Mouse (Mus musculus) spleen, adult 2 months (tissue): Measurements from ENCODE around the gene Cct4.

Source experiments
- CTCF ChIP-seq: fragments of 200-500 bp; IDR thresholded peaks from 2 replicates; pipeline ENCODE4 v1.5.1; 2011; ENCODE audit warnings: mild to moderate bottlenecking, inconsistent platforms; ENCODE audit not compliant: insufficient read depth, insufficient read length, insufficient replicate concordance; ENCODE audit errors: extremely low read depth
- POLR2A ChIP-seq: fragments of 200-500 bp; IDR thresholded peaks from 2 replicates; pipeline ENCODE4 v1.6.1; 2011; ENCODE audit warnings: low read depth, low read length, inconsistent platforms

DNA sequence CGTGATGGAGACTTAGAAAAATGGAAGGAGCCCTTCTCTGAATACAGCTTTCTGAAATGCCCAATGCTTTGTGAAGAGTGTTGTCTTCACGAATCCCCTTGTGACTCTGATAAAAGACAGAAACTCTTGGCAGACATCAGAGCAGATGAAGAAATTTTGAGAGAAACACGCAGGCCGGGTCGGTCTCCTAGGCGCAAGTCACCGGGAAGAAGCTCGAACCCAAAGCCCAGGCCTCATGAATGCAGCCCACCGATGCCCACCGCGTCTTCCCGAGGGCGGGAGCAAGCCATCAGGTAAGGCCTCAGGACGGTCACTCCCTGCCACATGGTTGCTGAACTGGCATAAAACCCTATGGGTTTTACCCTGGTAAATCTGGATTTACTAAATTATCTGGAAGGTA is 30.5 kb downstream of the Cct4 start:
- TF ChIP-seq CTCF = no peak
- TF ChIP-seq POLR2A = no peak
